In genomic region chr19:6941372-6942248, GRCm38 (mm10) we compare ENCODE assay signal across 8 mouse cellular contexts. TPM values are rescaled to one million over a fixed set of nuclear protein-coding genes. Genes with fewer than 3 reads are reported as not detected.
DNase-seq lines count a peak whose midpoint lies in the region; ATAC-seq and TF ChIP-seq lines count a peak whose summit lies in the region.

Gene Bad (plus strand): TSS chr19:6941861.

- no peaks in the 10 kb centered on the region for H3K4me1 ChIP-seq in ES-Bruce4 (ENCODE audit: control insufficient read depth, insufficient read depth, low read length)
- peaks cover 43% of the 10 kb centered on the region for H3K4me1 ChIP-seq in forebrain, embryonic 13.5 days
- H3K4me1 ChIP-seq in heart, postnatal 0 days (ENCODE audit: control insufficient read depth, insufficient read depth) = peaks cover 19% of the 10 kb centered on the region
- peaks cover 17% of the 10 kb centered on the region for H3K4me1 ChIP-seq in liver, embryonic 16.5 days (ENCODE audit: control insufficient read depth, low read depth, low read length)
- H3K4me1 ChIP-seq in neural tube, embryonic 12.5 days = peaks cover 32% of the 10 kb centered on the region
- peaks cover 5% of the 10 kb centered on the region; the same call in 1 of the 2 replicates for H3K4me1 ChIP-seq in stomach, postnatal 0 days (replicated peaks; ENCODE audit: control insufficient read depth, insufficient read depth)

- H3K9me3 ChIP-seq in ES-Bruce4 (replicated peaks; ENCODE audit: control insufficient read depth, insufficient read depth, low read length, poor library complexity, severe bottlenecking) = no peaks in the 10 kb centered on the region
- H3K9me3 ChIP-seq in forebrain, embryonic 13.5 days (replicated peaks) = no peaks in the 10 kb centered on the region
- H3K9me3 ChIP-seq in heart, postnatal 0 days (replicated peaks; ENCODE audit: control insufficient read depth, low read length) = no peaks in the 10 kb centered on the region
- H3K9me3 ChIP-seq in liver, embryonic 16.5 days (replicated peaks; ENCODE audit: control insufficient read depth, low read length) = no peaks in the 10 kb centered on the region
- no peaks in the 10 kb centered on the region for H3K9me3 ChIP-seq in neural tube, embryonic 12.5 days
- no peaks in the 10 kb centered on the region for H3K9me3 ChIP-seq in stomach, postnatal 0 days (ENCODE audit: control insufficient read depth, low read length)

- H3K27me3 ChIP-seq in ES-Bruce4 (ENCODE audit: control insufficient read depth, insufficient read depth, low read length, poor library complexity, severe bottlenecking) = no peaks in the 10 kb centered on the region
- H3K27me3 ChIP-seq in forebrain, embryonic 13.5 days = peaks cover 4% of the 10 kb centered on the region; the same call in 1 of the 2 replicates
- H3K27me3 ChIP-seq in heart, postnatal 0 days (ENCODE audit: control insufficient read depth, insufficient read depth, low read length) = no peaks in the 10 kb centered on the region
- H3K27me3 ChIP-seq in liver, embryonic 16.5 days (ENCODE audit: control insufficient read depth, insufficient read depth, low read depth, low read length) = no peaks in the 10 kb centered on the region
- H3K27me3 ChIP-seq in neural tube, embryonic 12.5 days (replicated peaks) = 0 out of 2 replicates have a peak, but pooled peaks cover 3% of the 10 kb centered on the region
- no peaks in the 10 kb centered on the region for H3K27me3 ChIP-seq in stomach, postnatal 0 days (ENCODE audit: control insufficient read depth, insufficient read depth, low read length)

- TF ChIP-seq EP300 in ES-Bruce4 (IDR thresholded peaks at IDR 0.05; ENCODE audit: insufficient read depth, low read depth, low read length) = no peak
- peak; percentile 78 for TF ChIP-seq EP300 in heart, postnatal 0 days (IDR thresholded peaks at IDR 0.05; ENCODE audit: low read depth)
- TF ChIP-seq EP300 in stomach, postnatal 0 days (optimal IDR thresholded peaks at IDR 0.05) = peak; percentile 66

- H3K4me3 ChIP-seq in ES-Bruce4 (ENCODE audit: low read depth, low read length) = peak within 1 kb of the TSS; percentile 96
- H3K4me3 ChIP-seq in forebrain, embryonic 13.5 days = peak within 1 kb of the TSS; percentile 86
- H3K4me3 ChIP-seq in heart, postnatal 0 days (ENCODE audit: low read depth, low read length) = peak within 1 kb of the TSS; percentile 72
- peak within 1 kb of the TSS; percentile 79 for H3K4me3 ChIP-seq in liver, embryonic 16.5 days (ENCODE audit: low read depth, low read length)
- H3K4me3 ChIP-seq in neural tube, embryonic 12.5 days = peak within 1 kb of the TSS; percentile 82
- peak within 1 kb of the TSS; percentile 64 for H3K4me3 ChIP-seq in stomach, postnatal 0 days (ENCODE audit: low read depth, low read length)

- TF ChIP-seq POLR2A in ES-Bruce4 (IDR thresholded peaks at IDR 0.05; ENCODE audit: insufficient read depth, low read length) = no peak

- peak within 1 kb of the TSS; percentile 60 for H3K27ac ChIP-seq in ES-Bruce4 (ENCODE audit: insufficient read depth, low read length)
- H3K27ac ChIP-seq in forebrain, embryonic 13.5 days = peak within 1 kb of the TSS; percentile 90
- peak within 1 kb of the TSS; percentile 84 for H3K27ac ChIP-seq in heart, postnatal 0 days (ENCODE audit: low read depth)
- H3K27ac ChIP-seq in liver, embryonic 16.5 days (ENCODE audit: low read length) = peak within 1 kb of the TSS; percentile 89
- peak within 1 kb of the TSS; percentile 88 for H3K27ac ChIP-seq in neural tube, embryonic 12.5 days
- H3K27ac ChIP-seq in stomach, postnatal 0 days (replicated peaks) = peak within 1 kb of the TSS; percentile 98

- DNase-seq in heart, postnatal 0 days (ENCODE audit: low spot score) = peak; percentile 86
- peak; percentile 96 to 97 for DNase-seq in kidney, postnatal 4 days
- DNase-seq in stomach, postnatal 0 days (ENCODE audit: low spot score) = peak; percentile 97

- H3K9ac ChIP-seq in ES-Bruce4 (ENCODE audit: low read depth, poor library complexity, severe bottlenecking) = peak within 1 kb of the TSS; percentile 86
- peak within 1 kb of the TSS; percentile 95 for H3K9ac ChIP-seq in forebrain, embryonic 13.5 days
- H3K9ac ChIP-seq in heart, postnatal 0 days (replicated peaks; ENCODE audit: low read depth, low read length) = peak within 1 kb of the TSS; percentile 61
- peak within 1 kb of the TSS; percentile 81 for H3K9ac ChIP-seq in liver, embryonic 16.5 days (ENCODE audit: low read depth, low read length)
- peak within 1 kb of the TSS; percentile 89 for H3K9ac ChIP-seq in neural tube, embryonic 12.5 days
- peak within 1 kb of the TSS; percentile 80 for H3K9ac ChIP-seq in stomach, postnatal 0 days (ENCODE audit: low read length)

- peak within 1 kb of the TSS; percentile 99 for H3K4me2 ChIP-seq in forebrain, embryonic 13.5 days
- H3K4me2 ChIP-seq in heart, postnatal 0 days (ENCODE audit: low read depth, low read length) = peak within 1 kb of the TSS; percentile 87
- H3K4me2 ChIP-seq in liver, embryonic 16.5 days (ENCODE audit: low read depth, low read length) = peak within 1 kb of the TSS; percentile 93
- H3K4me2 ChIP-seq in neural tube, embryonic 12.5 days (replicated peaks) = peak within 1 kb of the TSS; percentile 87
- peak within 1 kb of the TSS; percentile 98 for H3K4me2 ChIP-seq in stomach, postnatal 0 days (replicated peaks; ENCODE audit: low read depth)

- TF ChIP-seq CTCF in ES-Bruce4 (IDR thresholded peaks at IDR 0.05; ENCODE audit: low read depth, low read length) = no peak
- peak; percentile 11; the same call in 1 of the 2 replicates for TF ChIP-seq CTCF in heart, postnatal 0 days (IDR thresholded peaks at IDR 0.05; ENCODE audit: low read depth)
- peak; percentile 48 for TF ChIP-seq CTCF in stomach, postnatal 0 days (IDR thresholded peaks at IDR 0.05; ENCODE audit: low read depth)

- ATAC-seq in cerebellum, adult (ENCODE audit: insufficient number of reproducible peaks, low FRiP score, low TSS enrichment) = peak; percentile 70
- peak; percentile 90 for ATAC-seq in forebrain, embryonic 13.5 days
- ATAC-seq in heart, postnatal 0 days (ENCODE audit: insufficient read depth, low read depth) = peak; percentile 80
- ATAC-seq in liver, embryonic 16.5 days (ENCODE audit: low read depth) = peak; percentile 78
- peak; percentile 83 for ATAC-seq in neural tube, embryonic 12.5 days (ENCODE audit: low FRiP score, low read depth)
- peak; percentile 72 for ATAC-seq in stomach, postnatal 0 days (ENCODE audit: low FRiP score, low TSS enrichment)

- no peaks in the 10 kb centered on the region for H3K36me3 ChIP-seq in ES-Bruce4 (ENCODE audit: control insufficient read depth, insufficient read depth, low read length, poor library complexity, severe bottlenecking)
- peaks cover 10% of the 10 kb centered on the region for H3K36me3 ChIP-seq in forebrain, embryonic 13.5 days (ENCODE audit: poor library complexity, severe bottlenecking)
- 0 out of 2 replicates have a peak, but pooled peaks cover 4% of the 10 kb centered on the region for H3K36me3 ChIP-seq in heart, postnatal 0 days (replicated peaks; ENCODE audit: control insufficient read depth, insufficient read depth, low read length)
- H3K36me3 ChIP-seq in liver, embryonic 16.5 days (ENCODE audit: control insufficient read depth, insufficient read depth) = no peaks in the 10 kb centered on the region
- peaks cover 8% of the 10 kb centered on the region for H3K36me3 ChIP-seq in neural tube, embryonic 12.5 days
- H3K36me3 ChIP-seq in stomach, postnatal 0 days (ENCODE audit: control insufficient read depth, insufficient read depth, low read length) = peaks cover 2% of the 10 kb centered on the region; the same call in 1 of the 2 replicates

- 0% methylated on average over 81 of the region's 83 CpGs for WGBS in forebrain, embryonic 13.5 days
- WGBS in heart, postnatal 0 days = under 1% methylated on average over 83 of the region's 83 CpGs
- under 1% methylated on average over 83 of the region's 83 CpGs for WGBS in liver, embryonic 16.5 days (ENCODE audit: insufficient replicate concordance)
- under 1% methylated on average over 83 of the region's 83 CpGs for WGBS in neural tube, embryonic 12.5 days
- under 1% methylated on average over 77 of the region's 83 CpGs for WGBS in stomach, postnatal 0 days

RNA-seq across cellular contexts. Expression of gene Bad, which starts in this region (rescaled TPM):
- polyA plus RNA-seq in ES-Bruce4 (2011; ENCODE audit: insufficient read depth, insufficient read length, low read depth, missing spikeins) = 14.6 and 16.2 TPM in 2 replicates
- polyA plus RNA-seq in forebrain, embryonic 13.5 days (2015; fragmentation: Nextera tagmentation; extraction: Ambion mirVana) = 72.4 and 79.3 TPM in 2 replicates
- total RNA-seq in heart, postnatal 0 days (2014; rRNA removed; ENCODE audit: low replicate concordance) = 46.8 and 76.0 TPM in 2 replicates
- polyA plus RNA-seq in heart, postnatal 0 days (2015; fragmentation: Nextera tagmentation; extraction: Ambion mirVana) = 60.7 and 62.6 TPM in 2 replicates
- polyA plus RNA-seq in liver, embryonic 16.5 days (2015; fragmentation: Nextera tagmentation; extraction: Ambion mirVana) = 24.8 and 25.2 TPM in 2 replicates
- 71.9 and 73.8 TPM in 2 replicates for polyA plus RNA-seq in neural tube, embryonic 12.5 days (2016; fragmentation: Nextera tagmentation; extraction: Ambion mirVana)
- 79.0 and 82.8 TPM in 2 replicates for polyA plus RNA-seq in stomach, postnatal 0 days (2015; fragmentation: Nextera tagmentation; extraction: Ambion mirVana)

Comparison
In these comparisons a context has a peak if more than half of its experiments do, and no peak if none do; other contexts are left out.
1. Peak in every context shown above with its lines: DNase-seq, ATAC-seq, H3K4me3 ChIP-seq and H3K27ac ChIP-seq.